Mouse (Mus musculus) small intestine, adult 10 weeks (tissue): ENCODE data around the gene AC141477.1. TPM values are rescaled to one million over a fixed set of nuclear protein-coding genes. Genes with fewer than 3 reads are reported as not detected.

Source experiments
- polyA plus RNA-seq: library from polyadenylated mRNA; stranded (reverse); fragments of 350-450 nt; fragmentation: Illumina TruSeq; extraction: RNeasy Lipid Tissue Mini Kit (QIAGEN cat#74804); gene quantifications from one replicate; pipeline ENCODE4 v1.2.3, GENCODE M21; 2014; ENCODE audit warnings: low replicate concordance

The AC141477.1 gene
- not detected for polyA plus RNA-seq

GRCm38 (mm10) chr10:76440281-76440680 lies at the start of gene AC141477.1:
Gene AC141477.1, minus strand, starts transcription at chr10:76440444.

GRCm38 (mm10) chr10:76468203-76469162 lies 28.2 kb upstream of the AC141477.1 start, which contains the start of the genes Mcm3ap and Ybey:
Gene Mcm3ap, plus strand, starts transcription at chr10:76468927.
Gene Ybey, minus strand, starts transcription at chr10:76469114.

GRCm38 (mm10) chr10:76448851-76449250 lies 8.6 kb upstream of the AC141477.1 start, which contains the start of gene 2610028H24Rik:
Gene 2610028H24Rik, plus strand, starts transcription at chr10:76449081.

GRCm38 (mm10) chr10:76442178-76443088 lies 2.2 kb upstream of the AC141477.1 start, which contains the start of gene Pcnt:
Gene Pcnt, minus strand, starts transcription at chr10:76442786.

Other genes starting within 250 kb of the AC141477.1 start
- 1.0 TPM for gene Prmt2, start 202.6 kb downstream of the AC141477.1 start, polyA plus RNA-seq
- gene S100b, start 186.6 kb downstream of the AC141477.1 start, polyA plus RNA-seq = 0.56 TPM
- 8.8 TPM for gene Dip2a, start 95.2 kb downstream of the AC141477.1 start, polyA plus RNA-seq
- gene Pcnt, start 2.3 kb upstream of the AC141477.1 start, polyA plus RNA-seq = 8.7 TPM
- not detected for gene 2610028H24Rik, start 8.6 kb upstream of the AC141477.1 start, polyA plus RNA-seq
- gene Mcm3ap, start 28.5 kb upstream of the AC141477.1 start, polyA plus RNA-seq = 3.3 TPM
- gene Ybey, start 28.7 kb upstream of the AC141477.1 start, polyA plus RNA-seq = 1.3 TPM
- gene Lss, start 91.1 kb upstream of the AC141477.1 start, polyA plus RNA-seq = 3.6 TPM
- not detected for gene Spatc1l, start 121.8 kb upstream of the AC141477.1 start, polyA plus RNA-seq
- gene Ftcd, start 135.2 kb upstream of the AC141477.1 start, polyA plus RNA-seq = not detected
- gene Col6a2, start 183.2 kb upstream of the AC141477.1 start, polyA plus RNA-seq = 2.6 TPM